Mouse (Mus musculus) intestine, postnatal 0 days (tissue): Measurements from ENCODE around the gene Omp. TPM values are rescaled to one million over a fixed set of nuclear protein-coding genes. Genes with fewer than 3 reads are reported as not detected.
A peak's percentile ranks its signal among the peaks of the same experiment; 100 is the strongest.

Experiments used
- ATAC-seq: fragments of 200-750 bp; cut with Nextera tagmentation; 2 replicates; pipeline ENCODE4 v1.8.0; 2017; ENCODE audit warnings: mild to moderate bottlenecking, moderate TSS enrichment, moderate library complexity
- H3K27ac ChIP-seq: fragments of 300-500 bp; sonication (generic); 2 replicates; pipeline ENCODE4 v1.5.1; 2014; ENCODE audit warnings: mild to moderate bottlenecking, low read depth, low read length, moderate library complexity
- H3K27me3 ChIP-seq: fragments of 300-500 bp; sonication (generic); replicated peaks from 2 replicates; pipeline ENCODE4 v1.6.1; 2014; ENCODE audit warnings: low read length, mixed read lengths; ENCODE audit not compliant: control insufficient read depth, insufficient read depth
- H3K36me3 ChIP-seq: fragments of 300-500 bp; sonication (generic); 2 replicates; pipeline ENCODE4 v1.6.1; 2014; ENCODE audit warnings: mild to moderate bottlenecking, moderate library complexity; ENCODE audit not compliant: control insufficient read depth, insufficient read depth
- H3K4me1 ChIP-seq: fragments of 300-500 bp; sonication (generic); replicated peaks from 2 replicates; pipeline ENCODE4 v1.6.1; 2014; ENCODE audit warnings: antibody characterized with exemption, low read length, mixed read lengths; ENCODE audit not compliant: control insufficient read depth, insufficient read depth
- H3K4me2 ChIP-seq: fragments of 300-500 bp; sonication (generic); replicated peaks from 2 replicates; pipeline ENCODE4 v1.6.1; 2014; ENCODE audit warnings: low read depth, mild to moderate bottlenecking, moderate library complexity
- H3K4me3 ChIP-seq: fragments of 300-500 bp; sonication (generic); 2 replicates; pipeline ENCODE4 v1.5.1; 2014; ENCODE audit warnings: low read depth, low read length
- H3K9ac ChIP-seq: fragments of 300-500 bp; sonication (generic); 2 replicates; pipeline ENCODE4 v1.6.1; 2014; ENCODE audit warnings: mild to moderate bottlenecking, low read depth, low read length
- H3K9me3 ChIP-seq: fragments of 300-500 bp; sonication (generic); 2 replicates; pipeline ENCODE4 v1.6.1; 2016; ENCODE audit warnings: mixed run types; ENCODE audit not compliant: control insufficient read depth
- CTCF ChIP-seq: sonication (generic); IDR thresholded peaks from 2 replicates; pipeline ENCODE4 v1.5.1; 2016; ENCODE audit warnings: low read depth, mild to moderate bottlenecking, control low read depth, antibody characterized with exemption, moderate library complexity
- WGBS: fragments of 180-500 bp; shearing (Covaris S2); extraction: QIAGEN DNeasy Blood & Tissue Kit; methylation state at CpG from one replicate; pipeline ENCODE4 v1.1.7; 2014; 5-methylcytosine and 5-hydroxymethylcytosine counted together
- polyA plus RNA-seq: library from polyadenylated mRNA; unstranded; fragments of >200 nt; fragmentation: Nextera tagmentation; extraction: Ambion mirVana; gene quantifications from 2 replicates; pipeline ENCODE4 v1.2.1, GENCODE M21; 2015

Omp gene
- polyA plus RNA-seq, 1 experiment from 2014 or later = 0.10 TPM

DNA sequence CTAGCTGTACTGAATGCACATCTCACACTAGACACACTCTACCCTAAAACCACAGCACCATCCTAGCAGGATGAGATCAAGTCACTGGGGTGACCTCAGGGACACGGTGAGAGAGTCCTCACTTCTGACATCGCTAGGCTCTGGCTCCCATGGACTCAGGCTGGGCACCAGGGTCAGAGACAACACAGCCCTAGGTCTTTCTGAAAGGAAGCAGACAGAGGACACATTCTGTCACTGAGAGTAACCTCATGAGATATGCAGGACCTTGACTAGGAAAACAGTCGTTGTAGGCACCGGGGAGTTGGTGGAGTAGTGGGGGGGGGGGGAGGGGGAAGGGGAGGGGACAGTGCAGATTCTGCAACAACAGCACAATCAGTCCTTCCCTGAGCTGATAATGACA is 28.1 kb upstream of the Omp start:
- peaks cover under 1% of the 10 kb centered on the region; the same call in 1 of the 2 replicates for H3K4me1 ChIP-seq
- H3K4me3 ChIP-seq = no peak overlapping the region
- TF ChIP-seq CTCF = no peak
- no peaks in the 10 kb centered on the region for H3K36me3 ChIP-seq
- 49% methylated on average over 4 of the region's 4 CpGs for WGBS
- no peak for ATAC-seq
- no peak overlapping the region for H3K4me2 ChIP-seq
- H3K9ac ChIP-seq = no peak overlapping the region
- no peaks in the 10 kb centered on the region for H3K9me3 ChIP-seq
- H3K27ac ChIP-seq = no peak overlapping the region
- no peaks in the 10 kb centered on the region for H3K27me3 ChIP-seq

DNA sequence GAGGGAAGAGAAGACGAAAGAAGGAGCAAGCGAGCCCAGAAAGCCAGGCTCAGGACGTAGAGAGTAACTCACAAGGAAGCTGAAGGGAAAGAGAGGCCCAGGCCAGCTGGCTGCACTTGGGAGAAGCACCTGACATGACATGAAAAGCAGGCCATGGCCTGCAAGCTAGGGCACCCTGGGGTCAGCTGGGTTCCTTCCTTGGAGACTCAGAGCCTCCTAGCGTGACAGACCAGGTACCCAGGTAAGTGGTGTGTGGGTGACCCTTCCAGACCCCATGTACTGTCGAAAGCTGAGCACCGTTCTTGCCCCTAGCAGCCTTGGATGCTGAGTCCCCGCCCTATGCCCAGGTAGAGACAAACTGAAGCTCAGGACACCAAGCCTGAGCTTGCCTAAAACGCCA is 27.4 kb upstream of the Omp start:
- TF ChIP-seq CTCF = no peak
- Histone ChIP-seq H3K9me3 (no peaks in the 10 kb centered on the region), H3K4me3 (no peak overlapping the region), H3K27ac (no peak overlapping the region), H3K4me2 (no peak overlapping the region), H3K27me3 (no peaks in the 10 kb centered on the region), H3K4me1 (no peaks in the 10 kb centered on the region; the same call in 1 of the 2 replicates), H3K9ac (no peak overlapping the region), H3K36me3 (no peaks in the 10 kb centered on the region)
- ATAC-seq = no peak
- WGBS = 81% methylated on average over 8 of the region's 8 CpGs

DNA sequence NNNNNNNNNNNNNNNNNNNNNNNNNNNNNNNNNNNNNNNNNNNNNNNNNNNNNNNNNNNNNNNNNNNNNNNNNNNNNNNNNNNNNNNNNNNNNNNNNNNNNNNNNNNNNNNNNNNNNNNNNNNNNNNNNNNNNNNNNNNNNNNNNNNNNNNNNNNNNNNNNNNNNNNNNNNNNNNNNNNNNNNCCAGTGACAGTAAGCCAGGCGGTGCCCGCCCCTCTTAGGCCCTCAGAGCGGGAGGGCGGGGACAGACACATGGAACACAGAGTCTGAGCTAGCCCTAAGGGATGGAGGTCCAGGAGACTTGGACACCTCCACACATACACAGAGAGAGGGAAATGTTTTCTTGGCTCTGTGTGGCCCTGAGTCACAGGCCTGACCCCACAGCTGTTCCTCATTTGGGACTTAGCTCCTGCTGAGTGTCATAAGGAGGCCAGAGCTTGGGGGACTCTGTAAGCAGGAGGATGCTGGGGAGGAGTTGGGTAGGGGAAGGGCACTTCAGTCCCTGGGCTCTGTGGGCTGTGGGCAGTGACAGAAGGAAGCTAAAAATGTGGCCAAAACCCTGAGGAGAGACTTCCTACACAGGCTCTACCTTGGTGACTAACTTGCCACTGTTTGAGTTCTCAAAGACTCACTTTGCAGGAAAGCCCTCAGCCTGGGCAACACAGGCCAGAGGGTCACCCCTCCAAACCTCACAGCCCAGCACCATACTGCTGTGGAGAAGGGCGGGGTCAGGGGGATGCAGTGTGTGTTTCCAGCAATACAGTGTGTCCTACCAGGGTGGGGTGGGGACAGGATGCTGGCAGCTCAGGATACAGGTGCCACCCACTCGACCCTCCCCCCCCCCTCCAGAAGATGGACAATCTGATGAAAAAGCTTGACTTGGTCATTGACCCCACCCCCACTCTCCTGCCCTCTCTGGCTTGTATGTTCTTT is 26.1 kb upstream of the Omp start:
- Histone ChIP-seq H3K9ac (peak overlapping the region; percentile 17; the same call in 1 of the 2 replicates), H3K27me3 (no peaks in the 10 kb centered on the region), H3K9me3 (no peaks in the 10 kb centered on the region), H3K4me2 (no peak overlapping the region), H3K4me1 (no peaks in the 10 kb centered on the region), H3K4me3 (no peak overlapping the region), H3K27ac (no peak overlapping the region), H3K36me3 (no peaks in the 10 kb centered on the region)
- TF ChIP-seq CTCF = no peak
- ATAC-seq = peak; percentile 16; the same call in 1 of the 2 replicates
- 69% methylated on average over 6 of the region's 6 CpGs for WGBS

DNA sequence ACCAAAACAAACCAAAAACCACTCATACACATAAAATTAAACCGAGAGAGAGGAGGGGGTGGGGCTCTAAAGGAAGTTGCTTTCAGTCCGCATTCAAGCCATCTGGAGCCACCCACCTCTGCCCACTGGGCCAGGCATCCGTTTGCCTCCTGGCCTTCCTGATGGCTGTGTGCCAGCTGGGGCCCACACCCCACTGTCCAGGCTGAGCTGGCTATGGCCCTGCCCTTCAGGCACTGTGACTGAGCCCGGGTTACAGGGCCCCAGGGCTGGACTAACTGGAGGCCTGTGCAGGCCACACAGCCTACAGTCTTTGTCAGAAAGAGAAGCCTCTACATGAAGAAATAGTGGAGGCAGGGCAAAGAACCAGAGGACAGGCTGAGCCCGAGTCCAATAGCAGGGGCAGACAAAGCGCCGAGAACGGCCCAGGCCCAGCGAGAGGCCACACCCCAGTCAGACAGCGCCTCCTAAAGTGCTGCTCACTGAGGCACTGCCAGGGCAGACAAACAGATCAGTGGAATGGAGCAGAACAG is 19.8 kb upstream of the Omp start:
- H3K4me2 ChIP-seq = peak overlapping the region; percentile 28
- H3K27ac ChIP-seq = peak overlapping the region; percentile 77
- no peak overlapping the region for H3K9ac ChIP-seq
- WGBS = 27% methylated on average over 10 of the region's 10 CpGs
- H3K4me3 ChIP-seq = no peak overlapping the region
- peak; percentile 57 for TF ChIP-seq CTCF
- H3K36me3 ChIP-seq = no peaks in the 10 kb centered on the region
- no peaks in the 10 kb centered on the region for H3K27me3 ChIP-seq
- no peaks in the 10 kb centered on the region for H3K9me3 ChIP-seq
- peak; percentile 82 for ATAC-seq
- H3K4me1 ChIP-seq = no peaks in the 10 kb centered on the region

DNA sequence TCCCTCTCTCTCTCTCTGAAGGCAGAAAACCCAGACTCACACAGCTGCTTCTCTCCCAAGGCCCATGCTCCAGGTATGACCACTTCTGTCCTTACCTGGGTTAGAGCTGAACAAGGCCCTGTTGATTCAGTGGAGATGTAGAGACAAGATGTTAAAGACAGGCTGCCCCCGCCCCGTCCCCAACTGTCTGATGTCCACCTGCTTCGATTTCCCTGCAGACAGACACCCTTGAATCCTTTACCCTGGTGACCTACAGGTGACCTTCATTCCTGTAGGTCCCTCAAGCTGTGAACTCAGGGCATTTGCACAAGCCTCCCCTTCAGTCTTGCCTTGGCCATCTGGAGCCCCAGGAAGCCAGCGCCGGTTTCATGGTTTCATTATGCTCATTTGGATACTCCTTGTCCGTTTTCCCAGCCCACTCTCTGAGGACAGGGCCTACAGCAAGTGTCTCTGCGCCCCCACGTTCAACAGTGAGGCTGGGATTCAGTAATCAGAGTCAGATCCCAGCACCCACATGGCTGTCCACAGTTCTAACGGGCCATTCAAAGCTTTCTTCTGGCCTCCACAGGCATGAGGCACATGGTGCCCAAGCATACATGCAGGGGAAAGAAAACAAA is 19.2 kb upstream of the Omp start:
- no peak overlapping the region for H3K4me3 ChIP-seq
- no peaks in the 10 kb centered on the region for H3K27me3 ChIP-seq
- no peaks in the 10 kb centered on the region for H3K4me1 ChIP-seq
- ATAC-seq = 0 out of 2 replicates have a peak, but pooled peaks have one; percentile 5
- WGBS = 71% methylated on average over 9 of the region's 9 CpGs
- H3K9ac ChIP-seq = no peak overlapping the region
- H3K4me2 ChIP-seq = peak overlapping the region; percentile 28
- TF ChIP-seq CTCF = no peak
- H3K9me3 ChIP-seq = no peaks in the 10 kb centered on the region
- no peaks in the 10 kb centered on the region for H3K36me3 ChIP-seq
- H3K27ac ChIP-seq = peak overlapping the region; percentile 77; the same call in 1 of the 2 replicates

- Histone ChIP-seq H3K36me3 (no peaks in the 10 kb centered on the region), H3K27me3 (no peaks in the 10 kb centered on the region), H3K9ac (no peak overlapping the region), H3K4me2 (no peak overlapping the region), H3K9me3 (no peaks in the 10 kb centered on the region), H3K4me3 (no peak overlapping the region), H3K27ac (no peak overlapping the region), H3K4me1 (no peaks in the 10 kb centered on the region)
- WGBS = 38% methylated on average over 3 of the region's 3 CpGs
- ATAC-seq = no peak
- TF ChIP-seq CTCF = no peak
Observed at GRCm38 (mm10) chr7:98163700-98164099, 18.4 kb upstream of the Omp start.
